In the genomic region with DNA sequence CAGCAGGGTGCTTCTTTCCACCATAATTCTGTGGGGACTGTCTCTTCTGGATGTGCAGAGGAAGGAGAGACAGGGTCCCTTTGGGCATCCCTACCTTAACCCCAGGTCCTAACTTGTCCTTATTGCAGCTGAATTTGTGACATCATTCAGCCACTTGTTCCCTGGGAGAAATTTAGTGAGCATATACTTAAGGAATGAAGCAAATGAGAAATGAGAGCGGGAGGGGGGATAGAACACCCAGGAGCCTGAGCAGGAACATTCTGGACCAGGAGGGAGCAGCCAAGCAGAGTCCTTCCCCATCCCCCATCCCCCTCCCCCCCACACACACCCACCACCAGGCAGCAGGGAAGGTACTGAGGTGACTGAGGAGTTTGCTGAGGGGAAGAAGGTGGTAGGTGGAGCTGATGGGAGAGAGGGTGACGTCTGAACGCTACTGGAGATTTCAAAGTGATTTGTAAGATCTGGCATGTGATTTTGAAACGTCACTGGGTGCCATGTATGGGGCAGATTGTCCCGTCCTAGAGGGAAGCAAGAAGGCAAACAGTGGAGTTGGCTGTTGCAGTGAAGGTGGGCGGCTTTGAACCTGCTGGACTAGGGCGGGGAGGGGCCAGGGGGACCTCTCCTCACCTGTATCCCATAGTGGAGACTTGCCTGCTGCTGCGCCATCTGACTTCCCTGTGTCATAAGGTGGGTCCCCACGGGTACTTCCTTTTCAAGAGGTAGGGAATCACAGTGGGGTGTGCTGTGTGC, we compare ENCODE assay signal across 12 mouse cellular contexts. TPM values are rescaled to one million over a fixed set of nuclear protein-coding genes. Genes with fewer than 3 reads are reported as not detected.
A peak's percentile ranks its signal among the peaks of the same experiment; 100 is the strongest.
DNase-seq lines count a peak whose midpoint lies in the region; ATAC-seq lines count a peak whose summit lies in the region.
"Had no signal": no experiment of that assay in that cellular context is flagged by ENCODE, and none has a peak within 500 bp of the region (broad histone marks: within the 10 kb centered on the region; RNA-seq: fewer than 3 reads in every experiment).

No protein-coding gene starts in this region.

- H3K9ac ChIP-seq in heart, embryonic 12.5 days: no peak overlapping the region
- no peak overlapping the region for H3K9ac ChIP-seq in lung, embryonic 15.5 days
- H3K9ac ChIP-seq in hindbrain, embryonic 15.5 days: no peak overlapping the region
- H3K9ac ChIP-seq: forebrain, embryonic 12.5 days had no signal

- H3K36me3 ChIP-seq in heart, embryonic 12.5 days: no peaks in the 10 kb centered on the region
- no peaks in the 10 kb centered on the region for H3K36me3 ChIP-seq in lung, embryonic 15.5 days
- no peaks in the 10 kb centered on the region for H3K36me3 ChIP-seq in hindbrain, embryonic 15.5 days
- H3K36me3 ChIP-seq: forebrain, embryonic 12.5 days had no signal

- DNase-seq in heart, postnatal 14 days: no peak
- no peak for DNase-seq in lung, postnatal 25 days (ENCODE audit: low spot score)
- peak; percentile 32 for DNase-seq in lung, postnatal 36 days
- DNase-seq in layer of hippocampus, postnatal 10 days (ENCODE audit: low spot score in 2 of 2): no peak
- DNase-seq in left cerebral cortex, adult 18-20 months (ENCODE audit: low spot score in 2 of 2): no peak
- DNase-seq: cerebellum, postnatal 10 days; thymus, adult 18-20 months had no signal

- WGBS in heart, embryonic 12.5 days: 66% methylated on average over 9 of the region's 9 CpGs
- WGBS in lung, embryonic 15.5 days: 61% methylated on average over 9 of the region's 9 CpGs
- WGBS in hindbrain, embryonic 15.5 days: 75% methylated on average over 9 of the region's 9 CpGs

- peaks cover 52% of the 10 kb centered on the region for H3K4me1 ChIP-seq in heart, embryonic 12.5 days (replicated peaks)
- peaks cover 29% of the 10 kb centered on the region for H3K4me1 ChIP-seq in lung, embryonic 15.5 days
- H3K4me1 ChIP-seq in hindbrain, embryonic 15.5 days (replicated peaks): peaks cover 14% of the 10 kb centered on the region; the same call in 1 of the 2 replicates

- H3K4me2 ChIP-seq in heart, embryonic 12.5 days: peak overlapping the region; percentile 93
- peak overlapping the region; percentile 90; the same call in 1 of the 2 replicates for H3K4me2 ChIP-seq in lung, embryonic 15.5 days
- 0 out of 2 replicates have a peak overlapping the region, but pooled peaks have one; percentile 19 for H3K4me2 ChIP-seq in hindbrain, embryonic 15.5 days
- H3K4me2 ChIP-seq: forebrain, embryonic 12.5 days had no signal

- ATAC-seq in heart, embryonic 12.5 days (ENCODE audit: insufficient number of reproducible peaks, low FRiP score): no peak
- ATAC-seq in lung, embryonic 15.5 days (ENCODE audit: borderline replicate concordance, extremely low read depth, low FRiP score, low TSS enrichment): no peak
- ATAC-seq in hindbrain, embryonic 15.5 days (ENCODE audit: low FRiP score, low read depth): no peak

- intact Hi-C loops in heart, postnatal 14 days (cut with DNase I): loop anchor here (2.0 to 5.0 kb wide), 2 partner anchors 31 to 51 kb away; no protein-coding TSS in a partner anchor

- no peaks in the 10 kb centered on the region for H3K9me3 ChIP-seq in heart, embryonic 12.5 days (replicated peaks)
- no peaks in the 10 kb centered on the region for H3K9me3 ChIP-seq in lung, embryonic 15.5 days
- H3K9me3 ChIP-seq in hindbrain, embryonic 15.5 days: no peaks in the 10 kb centered on the region
- H3K9me3 ChIP-seq: forebrain, embryonic 12.5 days had no signal

- H3K4me3 ChIP-seq in heart, embryonic 12.5 days: no peak overlapping the region; the same call in 1 of the 2 replicates
- no peak overlapping the region for H3K4me3 ChIP-seq in lung, embryonic 15.5 days
- H3K4me3 ChIP-seq in hindbrain, embryonic 15.5 days: no peak overlapping the region
- H3K4me3 ChIP-seq: forebrain, embryonic 12.5 days had no signal

- no peak overlapping the region for H3K27ac ChIP-seq in heart, embryonic 12.5 days (ENCODE audit: poor library complexity, severe bottlenecking)
- no peak overlapping the region for H3K27ac ChIP-seq in lung, embryonic 15.5 days
- H3K27ac ChIP-seq in hindbrain, embryonic 15.5 days (replicated peaks): no peak overlapping the region
- H3K27ac ChIP-seq: forebrain, embryonic 12.5 days had no signal

- H3K27me3 ChIP-seq in heart, embryonic 12.5 days (replicated peaks): peaks cover 12% of the 10 kb centered on the region
- H3K27me3 ChIP-seq in lung, embryonic 15.5 days: 0 out of 2 replicates have a peak, but pooled peaks cover 6% of the 10 kb centered on the region
- no peaks in the 10 kb centered on the region for H3K27me3 ChIP-seq in hindbrain, embryonic 15.5 days

RNA-seq across cellular contexts. Expression of a gene that starts 2.5 kb away (rescaled TPM):
- 7.5 TPM in 2 replicates for polyA plus RNA-seq in heart, embryonic 12.5 days (2016; fragmentation: Nextera tagmentation; extraction: Ambion mirVana)
- total RNA-seq in heart, postnatal 14 days (2021): 10 to 100 TPM; 11.9 to 15.4 TPM
- polyA plus RNA-seq in lung, embryonic 15.5 days (2015; fragmentation: Nextera tagmentation; extraction: Ambion mirVana): 4.8 and 5.5 TPM in 2 replicates
- 4.6 and 5.6 TPM in 2 replicates for polyA plus RNA-seq in hindbrain, embryonic 15.5 days (2015; fragmentation: Nextera tagmentation; extraction: Ambion mirVana)
- 1 to 10 TPM; 3.1 to 3.5 TPM for total RNA-seq in layer of hippocampus, postnatal 10 days (2021)
- total RNA-seq in left cerebral cortex, adult 18-20 months (2021): 1 to 10 TPM; 5.9 to 6.4 TPM
- total RNA-seq: megakaryocyte-erythroid progenitor cell, adult 5-6 weeks had no signal

RNA-seq across cellular contexts. Expression of a gene that starts 51.4 kb away (rescaled TPM):
- not detected in 2 replicates for polyA plus RNA-seq in heart, embryonic 12.5 days (2016; fragmentation: Nextera tagmentation; extraction: Ambion mirVana)
- under 1 TPM in 1 of 2 experiments, not detected in 1; 0.17 TPM for total RNA-seq in heart, postnatal 14 days (2021)
- not detected in 2 replicates for polyA plus RNA-seq in lung, embryonic 15.5 days (2015; fragmentation: Nextera tagmentation; extraction: Ambion mirVana)
- polyA plus RNA-seq in hindbrain, embryonic 15.5 days (2015; fragmentation: Nextera tagmentation; extraction: Ambion mirVana): 0.13 and 0.58 TPM in 2 replicates
- not detected for total RNA-seq in layer of hippocampus, postnatal 10 days (2021)
- not detected for total RNA-seq in left cerebral cortex, adult 18-20 months (2021)
- total RNA-seq: megakaryocyte-erythroid progenitor cell, adult 5-6 weeks had no signal
- polyA plus RNA-seq: forebrain, embryonic 12.5 days had no signal

Comparison
In these comparisons a context has a peak if more than half of its experiments do, and no peak if none do; other contexts are left out.
1. H3K4me2 ChIP-seq: peak in every context shown above with its lines; median percentile 93 in heart, embryonic 12.5 days; 90 in lung, embryonic 15.5 days; 19 in hindbrain, embryonic 15.5 days.